Mouse (Mus musculus): ENCODE measurements at regions not wholly inside any gene's neighbourhood (a gene's known extent, or its start where the extent isn't known, plus 50 kb on each side); places are given as distances from the start of the nearest gene placed in this dataset.

DNA sequence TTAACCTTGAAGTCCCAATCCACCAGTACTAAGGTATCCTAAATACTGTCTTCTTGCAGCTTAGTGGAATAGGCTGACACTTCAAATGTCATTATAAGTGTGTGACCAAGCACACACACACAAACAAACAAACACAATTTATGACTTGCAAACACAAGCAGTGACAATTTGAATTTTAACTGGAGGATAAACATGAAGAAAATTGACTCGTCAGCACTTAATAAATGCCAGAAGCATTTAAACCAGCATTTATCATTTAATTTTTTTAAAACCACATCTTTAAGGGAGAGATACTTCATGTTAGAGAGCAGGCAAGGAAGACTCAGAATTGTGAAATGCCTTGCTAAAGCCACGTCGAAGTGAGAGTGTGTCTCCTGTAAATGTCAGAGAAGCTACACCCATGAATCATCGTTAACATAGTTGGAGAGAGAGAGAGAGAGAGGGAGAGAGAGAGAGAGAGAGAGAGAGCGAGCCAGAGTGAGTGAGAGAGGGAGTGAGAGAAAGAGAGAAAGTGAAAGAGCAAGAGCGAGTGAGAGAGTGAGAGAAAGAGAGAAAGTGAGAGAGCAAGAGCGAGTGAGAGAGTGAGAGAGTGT is 149.4 kb upstream of the Cdkn2b start:
- H3K36me3 ChIP-seq (ENCODE audit: control insufficient read depth, insufficient read depth, low read length), result no peaks in the 10 kb centered on the region
- no peak overlapping the region for H3K9ac ChIP-seq (ENCODE audit: low read depth, low read length)
- H3K9me3 ChIP-seq (ENCODE audit: control insufficient read depth, low read length), result no peaks in the 10 kb centered on the region
- H3K4me3 ChIP-seq (ENCODE audit: low read length), result no peak overlapping the region
- no peak overlapping the region for H3K27ac ChIP-seq (ENCODE audit: low read length)
- no peak overlapping the region for H3K4me2 ChIP-seq (ENCODE audit: low read depth, low read length)
- 66% methylated on average over 7 of the region's 7 CpGs for WGBS
- H3K27me3 ChIP-seq (replicated peaks; ENCODE audit: control insufficient read depth, insufficient read depth, low read length), result no peaks in the 10 kb centered on the region
- no peaks in the 10 kb centered on the region for H3K4me1 ChIP-seq (ENCODE audit: control insufficient read depth, insufficient read depth, low read length)
- ATAC-seq, result no peak

DNA sequence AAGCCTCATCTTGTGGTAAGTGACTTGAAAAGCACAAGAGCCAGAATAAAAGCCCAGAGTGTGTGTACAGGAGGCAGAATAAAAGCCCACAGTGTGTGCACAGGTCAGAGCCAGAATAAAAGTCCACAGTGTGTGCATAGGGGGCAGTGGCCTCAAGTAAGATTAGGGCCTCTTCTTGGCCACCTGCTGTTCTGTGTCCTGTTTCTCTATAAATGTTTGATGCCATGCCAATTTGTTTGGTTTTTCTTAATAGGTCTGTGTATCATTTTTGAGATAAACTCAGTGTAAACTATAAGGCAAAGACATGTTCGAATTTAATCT is 148.5 kb upstream of the Cdkn2b start:
- no peaks in the 10 kb centered on the region for H3K4me1 ChIP-seq (ENCODE audit: control insufficient read depth, insufficient read depth, low read length)
- no peaks in the 10 kb centered on the region for H3K27me3 ChIP-seq (replicated peaks; ENCODE audit: control insufficient read depth, insufficient read depth, low read length)
- no peaks in the 10 kb centered on the region for H3K36me3 ChIP-seq (ENCODE audit: control insufficient read depth, insufficient read depth, low read length)
- no peak overlapping the region for H3K9ac ChIP-seq (ENCODE audit: low read depth, low read length)
- no peaks in the 10 kb centered on the region for H3K9me3 ChIP-seq (ENCODE audit: control insufficient read depth, low read length)
- H3K4me2 ChIP-seq (ENCODE audit: low read depth, low read length), result no peak overlapping the region
- no peak overlapping the region for H3K27ac ChIP-seq (ENCODE audit: low read length)
- WGBS, result 84% methylated on average over 1 of the region's 1 CpGs
- no peak overlapping the region for H3K4me3 ChIP-seq (ENCODE audit: low read length)
- no peak for ATAC-seq

GRCm38 (mm10) chr4:89458628-89459345 is 147.9 kb upstream of the Cdkn2b start:
- no peak for ATAC-seq
- Histone ChIP-seq H3K4me1 (ENCODE audit: control insufficient read depth, insufficient read depth, low read length) (no peaks in the 10 kb centered on the region), H3K4me3 (ENCODE audit: low read length) (no peak overlapping the region), H3K27ac (ENCODE audit: low read length) (no peak overlapping the region), H3K9ac (ENCODE audit: low read depth, low read length) (no peak overlapping the region), H3K36me3 (ENCODE audit: control insufficient read depth, insufficient read depth, low read length) (no peaks in the 10 kb centered on the region), H3K27me3 (replicated peaks; ENCODE audit: control insufficient read depth, insufficient read depth, low read length) (no peaks in the 10 kb centered on the region), H3K9me3 (ENCODE audit: control insufficient read depth, low read length) (no peaks in the 10 kb centered on the region), H3K4me2 (ENCODE audit: low read depth, low read length) (no peak overlapping the region)
- 52% methylated on average over 2 of the region's 2 CpGs for WGBS

DNA sequence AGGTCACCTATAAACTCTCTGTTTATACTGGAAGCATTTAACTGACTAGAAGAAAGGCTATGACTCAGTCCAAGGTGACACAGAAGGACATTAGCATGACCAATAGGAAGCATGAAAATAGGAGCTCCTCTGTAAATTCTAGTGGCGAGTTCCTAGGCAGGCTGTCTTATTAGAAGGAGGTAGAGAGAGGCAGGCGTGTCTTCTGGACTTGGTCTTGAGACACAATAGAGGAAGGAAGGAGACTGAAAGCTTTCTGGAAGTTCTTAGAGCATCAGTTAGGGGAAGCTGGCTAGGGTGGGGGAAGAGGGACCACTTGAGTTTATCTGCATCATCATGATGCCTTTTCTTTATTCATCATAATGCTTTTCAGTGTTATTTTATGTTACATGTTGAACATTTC is 147.0 kb upstream of the Cdkn2b start:
- Histone ChIP-seq H3K27me3 (replicated peaks; ENCODE audit: control insufficient read depth, insufficient read depth, low read length) (no peaks in the 10 kb centered on the region), H3K9ac (ENCODE audit: low read depth, low read length) (no peak overlapping the region), H3K4me2 (ENCODE audit: low read depth, low read length) (no peak overlapping the region), H3K27ac (ENCODE audit: low read length) (no peak overlapping the region), H3K36me3 (ENCODE audit: control insufficient read depth, insufficient read depth, low read length) (no peaks in the 10 kb centered on the region), H3K4me1 (ENCODE audit: control insufficient read depth, insufficient read depth, low read length) (no peaks in the 10 kb centered on the region), H3K9me3 (ENCODE audit: control insufficient read depth, low read length) (no peaks in the 10 kb centered on the region), H3K4me3 (ENCODE audit: low read length) (no peak overlapping the region)
- WGBS, result 90% methylated on average over 2 of the region's 2 CpGs
- ATAC-seq, result no peak

GRCm38 (mm10) chr4:89454926-89455325 is 144.1 kb upstream of the Cdkn2b start:
- H3K9me3 ChIP-seq (ENCODE audit: control insufficient read depth, low read length), result no peaks in the 10 kb centered on the region

DNA sequence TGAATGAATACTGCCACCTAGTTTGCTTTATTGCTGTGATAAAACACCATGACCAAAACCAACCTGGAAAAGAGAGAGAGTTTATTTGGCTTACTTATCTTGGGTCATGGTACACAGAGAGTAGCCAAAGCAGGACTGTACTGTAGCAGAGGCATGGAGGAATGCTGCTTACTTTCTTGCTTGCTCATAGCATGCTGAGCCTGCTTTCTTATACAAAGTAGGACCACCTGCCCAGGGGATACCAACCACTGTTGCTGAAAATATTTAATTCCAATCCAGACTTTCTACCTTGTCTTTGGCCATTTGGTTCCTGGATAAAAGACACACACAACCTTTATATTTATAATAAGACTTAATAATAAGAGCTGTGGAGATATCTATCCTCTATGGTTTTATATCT is 142.2 kb upstream of the Cdkn2b start:
- Histone ChIP-seq H3K36me3 (ENCODE audit: control insufficient read depth, insufficient read depth, low read length) (no peaks in the 10 kb centered on the region), H3K4me1 (ENCODE audit: control insufficient read depth, insufficient read depth, low read length) (no peaks in the 10 kb centered on the region), H3K4me3 (ENCODE audit: low read length) (no peak overlapping the region), H3K27ac (ENCODE audit: low read length) (no peak overlapping the region), H3K27me3 (replicated peaks; ENCODE audit: control insufficient read depth, insufficient read depth, low read length) (no peaks in the 10 kb centered on the region), H3K4me2 (ENCODE audit: low read depth, low read length) (no peak overlapping the region), H3K9me3 (ENCODE audit: control insufficient read depth, low read length) (no peaks in the 10 kb centered on the region), H3K9ac (ENCODE audit: low read depth, low read length) (no peak overlapping the region)
- ATAC-seq, result no peak

More at GRCm38 (mm10) chr4:89454926-89455325, 144.1 kb upstream of the Cdkn2b start:
- Histone ChIP-seq H3K4me3 (ENCODE audit: low read length) (no peak overlapping the region), H3K9ac (ENCODE audit: low read depth, low read length) (no peak overlapping the region), H3K27ac (ENCODE audit: low read length) (no peak overlapping the region), H3K27me3 (replicated peaks; ENCODE audit: control insufficient read depth, insufficient read depth, low read length) (no peaks in the 10 kb centered on the region), H3K36me3 (ENCODE audit: control insufficient read depth, insufficient read depth, low read length) (no peaks in the 10 kb centered on the region), H3K4me2 (ENCODE audit: low read depth, low read length) (no peak overlapping the region), H3K4me1 (ENCODE audit: control insufficient read depth, insufficient read depth, low read length) (no peaks in the 10 kb centered on the region)
- no peak for ATAC-seq
- 95% methylated on average over 5 of the region's 5 CpGs for WGBS

DNA sequence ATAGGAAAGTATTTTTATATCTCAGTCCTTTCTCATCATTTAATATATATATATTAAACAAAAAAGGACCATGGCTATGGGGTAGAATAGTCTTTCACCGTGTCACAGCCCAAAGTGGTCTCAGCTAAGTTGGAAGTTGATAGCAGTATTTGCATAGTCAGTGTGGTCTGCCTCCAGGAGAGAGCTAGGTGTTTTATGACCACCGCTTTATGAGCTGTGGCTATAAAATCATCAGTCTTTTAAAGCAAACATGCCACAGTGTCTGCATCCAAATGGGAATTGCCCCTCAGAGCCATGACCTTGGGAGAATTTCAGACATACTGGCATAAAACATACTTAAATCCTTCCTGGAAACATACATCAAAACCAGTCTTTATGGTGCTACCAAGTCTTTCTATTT is 140.9 kb upstream of the Cdkn2b start:
- H3K4me3 ChIP-seq (ENCODE audit: low read length), result no peak overlapping the region
- peak; percentile 86 for ATAC-seq
- 23% methylated on average over 2 of the region's 2 CpGs for WGBS

DNA sequence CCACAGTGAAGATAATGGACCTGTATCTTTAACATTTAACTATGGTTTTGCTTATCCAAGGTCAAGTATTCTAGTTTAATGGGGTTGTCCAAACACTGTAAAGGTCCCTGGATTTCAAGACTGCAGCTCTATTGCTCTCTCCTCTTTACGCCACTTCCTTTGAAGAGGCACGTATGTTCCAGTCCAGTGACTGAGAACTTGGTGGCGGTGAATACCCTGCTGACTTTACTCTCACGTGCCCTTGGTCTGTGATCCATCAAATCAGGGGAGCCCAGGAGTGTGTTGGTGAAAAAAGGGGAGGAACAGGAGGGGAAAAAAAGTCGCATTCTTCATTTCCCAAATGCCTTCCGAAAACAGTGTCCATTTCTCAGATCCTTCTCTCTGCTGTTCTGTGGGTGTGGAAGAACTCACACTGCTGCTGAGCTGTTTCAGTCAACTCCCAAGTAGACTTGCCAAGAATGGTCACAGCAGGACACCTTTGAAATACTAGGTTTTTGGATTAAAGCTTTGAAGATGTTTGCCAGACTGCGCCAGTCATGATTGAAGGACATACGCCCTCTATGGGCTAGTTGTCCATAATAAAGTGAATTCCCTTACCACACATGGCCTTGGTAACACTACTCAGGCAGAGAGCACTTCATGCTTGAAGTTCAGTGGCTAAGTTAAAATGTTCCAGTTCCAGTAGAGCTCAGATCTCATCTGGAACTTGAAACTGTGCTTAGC is 136.1 kb upstream of the Cdkn2b start:
- Histone ChIP-seq H3K27me3 (replicated peaks; ENCODE audit: control insufficient read depth, insufficient read depth, low read length) (no peaks in the 10 kb centered on the region), H3K4me2 (ENCODE audit: low read depth, low read length) (no peak overlapping the region), H3K36me3 (ENCODE audit: control insufficient read depth, insufficient read depth, low read length) (no peaks in the 10 kb centered on the region), H3K9me3 (ENCODE audit: control insufficient read depth, low read length) (no peaks in the 10 kb centered on the region), H3K27ac (ENCODE audit: low read length) (no peak overlapping the region), H3K4me1 (ENCODE audit: control insufficient read depth, insufficient read depth, low read length) (0 out of 2 replicates have a peak, but pooled peaks cover 3% of the 10 kb centered on the region), H3K9ac (ENCODE audit: low read depth, low read length) (no peak overlapping the region), H3K4me3 (ENCODE audit: low read length) (no peak overlapping the region)
- WGBS, result 63% methylated on average over 8 of the region's 8 CpGs
- no peak for ATAC-seq

More for the DNA sequence above, 140.9 kb upstream of the Cdkn2b start:
- Histone ChIP-seq H3K27me3 (replicated peaks; ENCODE audit: control insufficient read depth, insufficient read depth, low read length) (no peaks in the 10 kb centered on the region), H3K27ac (ENCODE audit: low read length) (no peak overlapping the region), H3K9me3 (ENCODE audit: control insufficient read depth, low read length) (no peaks in the 10 kb centered on the region), H3K36me3 (ENCODE audit: control insufficient read depth, insufficient read depth, low read length) (no peaks in the 10 kb centered on the region), H3K4me2 (ENCODE audit: low read depth, low read length) (no peak overlapping the region), H3K4me1 (ENCODE audit: control insufficient read depth, insufficient read depth, low read length) (no peaks in the 10 kb centered on the region), H3K9ac (ENCODE audit: low read depth, low read length) (no peak overlapping the region)

DNA sequence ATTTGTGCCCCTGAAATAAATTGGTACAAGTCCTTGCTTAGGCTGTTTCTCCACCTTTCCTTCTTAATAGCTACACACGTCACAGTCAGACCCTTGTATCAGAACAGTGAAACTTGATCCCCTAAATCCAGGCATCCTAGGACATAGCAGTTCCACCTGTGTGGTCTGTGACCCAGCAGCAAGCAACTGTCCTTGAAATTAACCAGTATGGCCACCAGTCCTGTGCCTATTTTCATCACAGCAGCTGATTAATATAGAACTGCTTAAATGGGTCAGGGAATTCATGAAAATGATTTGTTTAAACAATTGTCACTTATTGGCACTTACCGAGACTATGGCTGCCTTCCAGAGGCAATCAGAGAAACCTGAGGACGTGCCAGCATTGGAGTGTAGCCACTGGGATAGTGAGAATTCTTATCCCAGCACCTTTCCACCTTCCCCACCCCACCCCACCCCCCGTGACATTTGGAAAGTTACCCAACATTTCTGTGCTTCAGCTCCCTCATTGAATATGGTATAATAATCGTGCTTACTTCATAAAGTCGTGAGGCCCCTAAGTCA is 135.4 kb upstream of the Cdkn2b start:
- H3K27ac ChIP-seq (ENCODE audit: low read length), result no peak overlapping the region
- no peak overlapping the region for H3K4me2 ChIP-seq (ENCODE audit: low read depth, low read length)
- 0 out of 2 replicates have a peak, but pooled peaks cover 3% of the 10 kb centered on the region for H3K4me1 ChIP-seq (ENCODE audit: control insufficient read depth, insufficient read depth, low read length)
- H3K27me3 ChIP-seq (replicated peaks; ENCODE audit: control insufficient read depth, insufficient read depth, low read length), result no peaks in the 10 kb centered on the region
- peak; percentile 7; the same call in 1 of the 2 replicates for ATAC-seq
- no peak overlapping the region for H3K4me3 ChIP-seq (ENCODE audit: low read length)
- H3K36me3 ChIP-seq (ENCODE audit: control insufficient read depth, insufficient read depth, low read length), result no peaks in the 10 kb centered on the region
- 55% methylated on average over 6 of the region's 6 CpGs for WGBS
- H3K9ac ChIP-seq (ENCODE audit: low read depth, low read length), result no peak overlapping the region
- H3K9me3 ChIP-seq (ENCODE audit: control insufficient read depth, low read length), result no peaks in the 10 kb centered on the region
